Mouse (Mus musculus): ENCODE results near the gene Cd8b1. TPM values are rescaled to one million over a fixed set of nuclear protein-coding genes. Genes with fewer than 3 reads are reported as not detected.

Cd8b1 gene
- polyA plus RNA-seq (2012; rRNA removed), result not detected in 2 replicates

GRCm38 (mm10) chr6:71322491-71322921 is at the start of gene Cd8b1:
Gene Cd8b1, plus strand, starts transcription at chr6:71322788.

GRCm38 (mm10) chr6:71321826-71322283 is 733 bp upstream of the Cd8b1 start, which contains the start of gene Smyd1:
Gene Smyd1, minus strand, starts transcription at chr6:71322233.

DNA sequence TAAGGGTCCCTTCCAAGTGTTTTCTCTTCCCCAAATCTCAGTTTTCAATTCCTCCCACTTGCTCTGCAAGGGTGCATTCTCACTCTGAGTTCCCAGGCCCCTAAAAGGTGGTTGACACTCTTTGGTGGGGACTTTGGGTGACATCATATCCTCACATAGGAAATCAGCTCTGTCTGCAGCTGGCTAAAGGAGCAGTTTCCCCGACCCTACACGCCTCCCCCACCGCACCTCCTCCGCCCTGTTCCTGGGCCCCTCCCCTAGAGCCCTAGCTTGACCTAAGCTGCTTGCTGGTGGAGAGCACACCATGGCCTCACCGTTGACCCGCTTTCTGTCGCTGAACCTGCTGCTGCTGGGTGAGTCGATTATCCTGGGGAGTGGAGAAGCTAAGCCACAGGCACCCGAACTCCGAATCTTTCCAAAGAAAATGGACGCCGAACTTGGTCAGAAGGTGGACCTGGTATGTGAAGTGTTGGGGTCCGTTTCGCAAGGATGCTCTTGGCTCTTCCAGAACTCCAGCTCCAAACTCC is 50.7 kb downstream of the Cd8b1 start, which contains the start of gene Cd8a:
Gene Cd8a (plus strand): TSS at position 179 of the 527 bp plus-strand sequence.

Other genes starting within 250 kb of the Cd8b1 start
- gene Thnsl2, start 178.3 kb upstream of the Cd8b1 start, polyA plus RNA-seq (2012; rRNA removed), result 4.4 and 5.7 TPM in 2 replicates
- 195 and 199 TPM in 2 replicates for gene Fabp1, start 123.0 kb upstream of the Cd8b1 start, polyA plus RNA-seq (2012; rRNA removed)
- 11.9 and 15.0 TPM in 2 replicates for gene Krcc1, start 51.1 kb upstream of the Cd8b1 start, polyA plus RNA-seq (2012; rRNA removed)
- 0.07 and 0.45 TPM in 2 replicates for gene Smyd1, start 555 bp upstream of the Cd8b1 start, polyA plus RNA-seq (2012; rRNA removed)
- gene Cd8a, start 50.6 kb downstream of the Cd8b1 start, polyA plus RNA-seq (2012; rRNA removed), result not detected in 2 replicates
- 14.4 and 16.5 TPM in 2 replicates for gene Rmnd5a, start 117.8 kb downstream of the Cd8b1 start, polyA plus RNA-seq (2012; rRNA removed)
- 5.2 and 5.7 TPM in 2 replicates for gene Rnf103, start 171.1 kb downstream of the Cd8b1 start, polyA plus RNA-seq (2012; rRNA removed)
- 26.6 and 27.1 TPM in 2 replicates for gene Chmp3, start 221.0 kb downstream of the Cd8b1 start, polyA plus RNA-seq (2012; rRNA removed)

Data from liver, embryonic 14 days (tissue).